Mouse (Mus musculus) CD4-positive, CD25-positive, alpha-beta regulatory T cell, adult 9 weeks (primary cell): Measurements from ENCODE around the gene Hpgd. TPM values are rescaled to one million over a fixed set of nuclear protein-coding genes. Genes with fewer than 3 reads are reported as not detected.

Source experiments
- polyA plus RNA-seq: library from polyadenylated mRNA; unstranded; fragments of 100-300 nt; shearing (Covaris generic); gene quantifications from one replicate; pipeline ENCODE4 v1.2.1, GENCODE M21; 2017

Gene Hpgd
- polyA plus RNA-seq, result 1.7 TPM

DNA sequence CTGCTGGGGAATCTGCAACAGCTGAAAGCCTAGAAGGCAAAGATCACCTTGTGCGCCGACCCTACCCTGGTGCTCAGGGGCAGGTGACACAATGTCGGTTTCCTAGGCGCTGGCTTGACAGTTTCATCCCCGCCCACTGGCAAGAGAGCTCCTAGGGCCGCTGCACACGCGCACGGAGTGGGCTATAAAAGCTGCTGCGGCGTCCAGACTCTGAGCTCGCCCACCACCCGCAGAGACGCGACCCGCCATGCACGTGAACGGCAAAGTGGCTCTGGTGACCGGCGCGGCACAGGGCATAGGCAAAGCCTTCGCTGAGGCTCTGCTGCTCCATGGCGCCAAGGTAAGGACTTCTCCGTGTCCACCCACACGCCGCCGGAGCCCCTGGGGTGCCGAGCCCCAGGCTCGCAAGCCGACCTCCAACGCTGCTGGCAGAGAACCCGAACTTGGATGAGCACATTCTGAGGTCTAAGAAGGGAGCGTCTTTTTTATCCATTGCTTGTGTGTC is at the start of gene Hpgd:
Hpgd (plus strand) TSS at position 213 of the 505 bp plus-strand sequence.

